Mouse (Mus musculus) G1E-ER4 (cell line): ENCODE results near the gene Zfhx3. TPM values are rescaled to one million over a fixed set of nuclear protein-coding genes. Genes with fewer than 3 reads are reported as not detected.

Experiments
- GATA1 ChIP-seq: IDR thresholded peaks from one replicate; pipeline ENCODE4 v1.8.0; 2012; ENCODE audit warnings: low read length, inconsistent platforms
- polyA plus RNA-seq: library from polyadenylated mRNA; stranded (reverse); fragments of >175 nt; gene quantifications from 2 replicates; pipeline ENCODE4 v1.2.3, GENCODE M21; 2012

The Zfhx3 gene
- polyA plus RNA-seq, 1 experiment = not detected

- no peak for TF ChIP-seq GATA1
These were observed 813.2 kb downstream of the Zfhx3 start for GRCm38 (mm10) chr8:108755400-108756325.

DNA sequence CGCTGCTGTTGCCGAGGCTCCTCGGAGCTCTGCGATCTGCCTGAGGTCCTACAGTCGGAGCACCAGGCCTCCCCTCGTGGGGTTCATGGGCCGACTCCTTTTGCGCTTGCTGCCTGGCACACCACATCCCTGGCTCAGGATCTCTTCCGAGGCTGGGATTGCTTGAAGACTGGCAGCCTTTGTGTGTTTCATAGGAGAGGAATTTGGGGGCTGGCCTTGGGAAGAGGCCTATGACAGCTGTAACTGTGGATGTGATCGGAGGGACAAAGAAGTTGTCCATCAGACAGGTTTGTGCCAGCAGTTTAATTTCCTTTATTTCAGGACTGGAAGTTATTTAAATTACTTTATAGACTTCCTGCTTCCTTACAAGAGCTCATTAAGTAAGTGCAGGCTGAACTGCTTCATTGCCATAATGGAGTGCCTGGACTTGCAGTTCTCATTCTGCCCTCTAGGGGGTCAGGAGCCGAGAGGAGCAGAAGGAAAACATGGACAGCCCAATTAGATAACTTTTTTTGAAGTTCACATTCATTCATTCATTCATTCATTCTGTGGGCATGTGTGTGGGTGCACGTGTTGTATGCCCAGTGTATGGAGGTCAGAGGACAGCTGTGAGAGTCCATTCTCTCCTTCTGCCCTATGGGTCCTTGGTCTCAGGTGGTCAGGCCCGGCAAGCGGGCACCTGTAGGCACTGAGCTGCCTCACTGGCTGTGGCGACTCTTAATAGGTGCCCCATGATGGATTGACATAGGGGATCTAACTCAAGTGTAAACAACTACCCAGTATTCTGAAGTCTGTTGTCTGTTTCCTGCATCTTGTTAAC, 817.3 kb downstream of the Zfhx3 start:
- TF ChIP-seq GATA1 = no peak

DNA sequence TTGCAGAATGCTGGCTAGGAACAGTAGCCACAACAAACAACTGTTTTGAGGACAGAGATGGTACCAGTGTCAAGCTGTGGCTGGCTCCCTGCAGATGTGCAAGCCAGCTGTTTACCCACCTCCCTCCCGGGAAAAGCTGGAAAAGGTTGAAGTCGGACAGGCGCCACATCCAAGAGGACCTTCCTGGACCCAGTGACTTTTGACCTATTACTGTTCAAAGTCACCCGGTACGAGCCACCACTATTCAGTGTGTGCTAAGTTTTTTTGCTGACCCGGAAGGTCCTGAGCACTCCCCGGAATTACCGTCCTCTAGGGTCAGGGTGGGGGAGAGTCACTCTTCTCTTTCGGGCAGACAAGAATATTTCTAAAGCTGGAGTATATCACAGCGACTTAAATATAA, 818.3 kb downstream of the Zfhx3 start:
- TF ChIP-seq GATA1 = no peak

GRCm38 (mm10) chr8:108762567-108762966, 820.1 kb downstream of the Zfhx3 start:
- no peak for TF ChIP-seq GATA1

DNA sequence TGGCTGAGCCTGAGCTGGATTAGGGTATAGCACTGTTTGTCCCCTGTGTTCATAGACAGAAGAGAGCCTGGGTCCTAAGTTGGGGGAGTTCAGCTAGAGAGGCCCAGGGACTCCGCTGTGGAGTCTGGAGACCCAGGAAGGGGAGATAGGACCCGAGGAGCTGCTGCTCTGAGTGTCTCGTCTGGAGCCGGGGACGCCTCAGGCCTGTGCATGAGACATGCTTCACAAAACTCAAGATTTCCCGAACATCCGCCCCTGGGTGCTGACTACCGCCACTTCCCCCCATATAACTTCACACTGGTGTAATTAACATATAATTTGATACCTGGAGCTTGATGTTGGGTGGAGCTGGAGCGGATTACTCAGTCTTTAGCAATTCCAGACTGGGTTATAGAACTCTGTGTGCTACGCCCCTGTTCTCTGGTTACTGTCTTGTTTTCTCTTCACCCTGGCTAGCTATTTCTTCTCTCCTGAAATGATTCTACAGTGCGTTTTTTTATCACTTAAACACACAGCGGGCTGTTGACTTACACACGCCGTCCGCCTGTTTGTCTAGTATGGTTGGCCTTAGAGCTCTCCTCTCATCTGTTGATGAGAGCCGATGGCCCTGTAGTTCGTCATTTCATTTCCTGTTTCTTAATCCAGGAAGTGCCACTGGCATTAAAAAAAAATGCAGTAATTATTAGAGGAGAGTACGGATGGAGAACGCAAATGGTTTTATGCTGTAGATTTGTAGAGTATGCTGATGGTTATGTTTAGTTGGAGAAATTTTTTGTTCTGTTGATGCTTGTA, 822.2 kb downstream of the Zfhx3 start:
- no peak for TF ChIP-seq GATA1

DNA sequence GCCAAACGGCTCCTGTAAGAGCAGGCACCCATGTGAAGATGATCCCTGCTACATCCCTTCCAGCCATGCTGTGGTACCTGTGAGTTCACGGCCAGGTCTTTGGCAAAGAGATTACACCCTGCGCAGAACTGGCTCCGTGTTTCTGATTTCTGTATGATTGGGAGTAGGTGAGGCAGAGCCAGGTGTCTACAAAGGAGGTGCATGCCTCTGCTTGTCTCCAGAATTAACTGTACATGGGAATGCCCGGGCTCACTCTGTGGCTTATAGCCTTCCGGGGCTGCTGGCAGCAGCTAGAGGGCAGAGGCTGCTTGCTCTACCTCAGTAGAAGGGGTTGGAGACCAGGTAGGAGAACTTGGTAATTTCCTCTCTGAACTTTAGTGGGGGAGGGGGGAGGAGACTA, 823.7 kb downstream of the Zfhx3 start:
- no peak for TF ChIP-seq GATA1

GRCm38 (mm10) chr8:108768051-108768450, 825.6 kb downstream of the Zfhx3 start:
- TF ChIP-seq GATA1 = no peak

GRCm38 (mm10) chr8:108770334-108770733, 827.9 kb downstream of the Zfhx3 start:
- no peak for TF ChIP-seq GATA1

DNA sequence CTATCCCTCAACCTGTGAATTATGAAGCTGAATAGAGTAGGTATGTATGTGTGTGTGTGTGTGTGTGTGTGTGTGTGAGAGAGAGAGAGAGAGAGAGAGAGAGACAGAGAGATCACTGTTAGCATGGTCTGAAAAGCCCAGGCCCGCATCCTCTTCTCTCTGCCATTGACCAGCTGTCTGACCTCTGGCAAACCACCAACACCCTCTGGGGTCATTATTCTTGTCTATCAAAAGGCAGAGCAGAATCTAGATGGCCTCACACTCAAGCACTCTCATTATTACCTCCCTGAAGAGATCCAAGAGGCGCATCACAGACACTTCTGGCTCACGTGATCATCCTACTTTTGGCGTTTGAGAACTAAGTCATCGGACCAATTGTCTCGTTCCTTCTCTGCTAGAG, 831.0 kb downstream of the Zfhx3 start:
- TF ChIP-seq GATA1 = no peak

GRCm38 (mm10) chr8:108778063-108778462, 835.6 kb downstream of the Zfhx3 start:
- TF ChIP-seq GATA1 = no peak

GRCm38 (mm10) chr8:108778551-108778950, 836.1 kb downstream of the Zfhx3 start:
- no peak for TF ChIP-seq GATA1

DNA sequence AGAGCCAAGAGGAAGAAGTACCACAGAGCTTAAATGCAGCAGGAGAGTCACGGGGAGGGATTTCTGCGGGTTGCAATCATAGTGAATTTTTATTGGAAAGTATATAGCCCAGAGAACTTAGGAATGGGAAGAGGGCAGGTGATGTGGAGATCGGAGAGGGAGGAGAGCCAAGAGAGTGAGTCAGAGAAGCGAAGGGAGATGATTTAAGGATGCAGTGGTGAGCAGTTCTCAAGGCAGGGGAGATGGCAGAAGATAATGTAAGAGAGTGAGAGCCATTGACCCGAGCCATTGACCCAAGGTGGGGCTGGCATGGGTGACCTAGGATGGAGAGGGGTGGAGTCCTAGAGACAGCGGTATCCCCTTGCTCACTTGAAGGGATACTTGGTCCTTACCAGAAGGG, 838.3 kb downstream of the Zfhx3 start:
- no peak for TF ChIP-seq GATA1

DNA sequence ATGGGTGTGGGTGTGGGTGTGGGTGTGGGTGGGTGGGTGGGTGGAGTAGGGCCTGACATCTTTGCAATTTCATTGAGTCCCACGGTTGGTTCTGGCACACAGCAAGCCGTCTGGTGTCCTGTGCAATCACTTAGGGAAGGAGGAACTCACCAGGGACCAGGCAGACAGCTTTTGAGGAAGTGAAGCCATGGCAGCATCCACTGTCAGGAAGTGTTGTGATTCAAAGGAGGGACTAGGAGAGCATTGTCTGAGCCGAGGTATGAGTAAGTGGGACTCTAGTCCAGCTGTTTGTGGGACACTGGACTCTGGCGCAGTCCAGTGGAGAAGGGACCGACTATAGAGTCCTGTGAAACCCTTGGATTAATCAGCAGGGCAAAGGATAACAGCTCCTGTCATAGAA, 838.7 kb downstream of the Zfhx3 start:
- TF ChIP-seq GATA1 = no peak

GRCm38 (mm10) chr8:108783155-108783554, 840.7 kb downstream of the Zfhx3 start:
- TF ChIP-seq GATA1 = no peak

DNA sequence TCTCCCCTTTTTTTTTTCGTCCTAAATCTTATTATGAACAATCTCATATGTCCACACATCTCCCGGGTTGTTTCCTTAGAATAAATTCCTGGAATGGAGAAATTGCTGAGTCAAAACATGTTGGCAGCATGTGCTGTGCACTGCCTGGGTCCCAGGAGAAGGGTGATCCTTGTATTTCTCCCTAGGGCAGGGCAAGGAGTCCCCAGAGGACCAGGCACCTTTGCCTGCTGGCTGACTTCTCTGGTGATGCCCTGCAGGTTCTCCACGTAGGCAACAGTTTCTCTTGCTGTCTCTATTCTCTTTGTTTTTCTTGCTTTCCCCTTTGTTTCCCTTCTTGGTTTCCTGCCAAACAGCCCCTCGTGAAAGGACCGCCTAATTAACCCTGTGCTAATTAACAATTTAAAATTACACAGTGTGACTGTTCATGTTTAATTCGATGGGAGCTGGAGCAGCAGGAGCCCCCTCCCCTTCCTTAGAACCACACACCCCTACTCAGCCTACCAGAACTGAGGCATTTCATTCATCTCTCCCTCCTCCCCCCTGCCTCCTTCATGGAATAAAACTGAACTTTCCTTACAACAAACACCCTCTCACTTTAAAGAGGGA, 845.8 kb downstream of the Zfhx3 start:
- TF ChIP-seq GATA1 = no peak
